Mouse (Mus musculus): ENCODE measurements at regions not wholly inside any gene's neighbourhood (a gene's known extent, or its start where the extent isn't known, plus 50 kb on each side); places are given as distances from the start of the nearest gene placed in this dataset.

- POLR2A ChIA-PET: no interaction called here
These were observed 458.2 kb upstream of the Pkn2 start for GRCm38 (mm10) chr3:143340032-143340431.

DNA sequence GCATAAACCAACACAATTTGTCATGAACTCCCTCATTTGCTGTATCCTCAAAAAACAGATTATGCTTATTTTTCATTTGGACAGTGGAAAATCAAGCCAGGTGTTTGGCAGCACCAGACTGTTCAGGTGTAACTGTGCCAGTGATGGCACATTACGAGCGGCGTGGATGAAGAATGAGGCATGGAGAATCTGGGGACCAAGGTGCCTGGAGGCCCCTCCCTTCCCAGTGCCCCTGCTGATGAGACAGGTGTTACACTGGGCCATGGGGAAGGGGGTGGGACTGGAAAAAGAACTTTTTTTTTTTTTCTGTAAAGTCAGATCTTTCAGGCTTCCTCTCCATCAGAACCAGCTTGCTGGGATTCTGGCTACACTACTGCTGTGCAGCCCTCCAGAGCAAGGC lies 451.5 kb upstream of the Pkn2 start:
- POLR2A ChIA-PET: no interaction called here
- CTCF ChIA-PET: no interaction called here

More at GRCm38 (mm10) chr3:143340032-143340431, 458.2 kb upstream of the Pkn2 start:
- CTCF ChIA-PET: no interaction called here

DNA sequence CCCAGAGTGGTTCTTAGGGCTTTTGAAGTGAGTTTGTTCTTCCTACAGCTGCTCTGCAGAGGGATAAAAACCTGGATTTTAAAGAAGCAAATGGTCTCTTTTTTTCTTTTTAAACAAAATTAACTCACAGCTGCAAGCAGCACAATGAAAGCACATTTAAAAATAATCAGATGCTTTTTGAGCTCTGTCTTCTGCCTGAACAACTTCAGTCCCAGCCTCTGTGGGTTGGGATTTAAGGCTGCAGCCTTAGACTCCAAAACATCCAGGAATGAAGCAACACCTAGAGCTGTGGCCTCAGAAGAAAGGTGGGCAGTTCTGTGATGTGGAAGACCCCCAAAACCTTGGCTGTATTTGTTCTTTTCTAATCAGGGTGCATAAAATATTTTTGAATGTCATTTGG lies 446.7 kb upstream of the Pkn2 start:
- CTCF ChIA-PET: no interaction called here
- POLR2A ChIA-PET: no interaction called here

GRCm38 (mm10) chr3:143327652-143328051 lies 445.8 kb upstream of the Pkn2 start:
- ChIA-PET POLR2A (no interaction called here), CTCF (no interaction called here)

DNA sequence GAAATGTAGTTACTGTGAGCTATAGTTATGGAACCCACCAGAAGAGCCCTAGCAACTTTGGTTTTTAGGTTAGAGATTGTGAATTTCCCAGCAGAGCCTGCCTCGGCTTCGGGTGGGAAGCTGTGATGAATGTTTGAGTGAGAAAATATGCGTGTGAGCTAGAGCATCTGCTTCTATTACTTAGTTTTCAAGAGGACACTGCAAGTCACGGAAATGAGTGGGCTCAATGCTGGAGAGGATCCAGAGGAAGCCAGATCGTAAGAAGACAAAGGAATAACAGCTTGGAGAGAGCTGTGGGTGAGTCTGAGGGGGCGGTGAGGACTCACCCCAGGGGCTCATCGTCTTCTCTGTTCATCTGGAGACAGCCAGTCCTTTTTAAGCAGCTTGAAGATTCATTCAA lies 434.7 kb upstream of the Pkn2 start:
- CTCF ChIA-PET: no interaction called here
- POLR2A ChIA-PET: no interaction called here

DNA sequence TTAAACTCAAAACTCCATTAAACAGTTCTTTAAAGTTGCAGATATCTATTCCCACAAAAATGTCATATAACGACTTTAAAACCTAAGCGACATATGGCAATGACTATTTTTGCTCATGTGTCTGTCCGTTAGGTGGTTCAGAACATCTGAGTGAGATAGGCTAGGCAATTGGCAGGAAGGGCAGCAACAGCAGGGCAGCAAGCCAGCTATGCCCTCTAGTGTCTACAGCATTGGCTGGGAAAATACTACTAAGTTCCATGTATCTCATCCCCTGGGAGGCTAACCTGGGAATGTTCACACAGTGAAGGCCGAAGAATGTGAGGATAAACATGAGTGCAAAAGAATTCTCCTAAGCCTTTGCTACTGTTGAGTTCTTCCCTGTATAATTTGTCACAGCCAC lies 410.0 kb upstream of the Pkn2 start:
- POLR2A ChIA-PET: no interaction called here

DNA sequence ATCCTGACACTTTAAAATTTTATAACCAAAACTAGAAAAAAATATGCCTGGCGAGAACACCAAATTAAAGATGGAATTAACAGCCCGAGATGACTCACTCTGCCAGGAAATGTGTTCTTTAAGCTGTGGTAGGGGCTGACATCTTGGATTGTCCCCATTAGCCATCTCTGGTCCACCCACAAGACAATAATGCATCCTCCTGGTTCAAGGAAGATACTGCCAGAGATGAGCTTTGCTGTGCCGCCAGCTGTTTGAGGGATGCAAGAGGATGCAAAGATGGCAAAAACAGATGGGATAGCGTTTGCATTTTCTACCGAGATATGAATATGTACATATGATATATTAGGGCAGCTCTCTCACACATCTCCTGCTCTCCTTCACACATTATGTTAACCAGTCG lies 382.3 kb upstream of the Pkn2 start:
- ChIA-PET POLR2A (no interaction called here), CTCF (no interaction called here)

More for the DNA sequence above, 410.0 kb upstream of the Pkn2 start:
- CTCF ChIA-PET: no interaction called here

GRCm38 (mm10) chr3:143252643-143253042 lies 370.8 kb upstream of the Pkn2 start:
- CTCF ChIA-PET: no interaction called here
- POLR2A ChIA-PET: interaction anchor here in 1 of 4 experiments (0.6 kb wide), 1 partner anchor 956 kb away, joined by 4 read pairs; no protein-coding TSS in a partner anchor

DNA sequence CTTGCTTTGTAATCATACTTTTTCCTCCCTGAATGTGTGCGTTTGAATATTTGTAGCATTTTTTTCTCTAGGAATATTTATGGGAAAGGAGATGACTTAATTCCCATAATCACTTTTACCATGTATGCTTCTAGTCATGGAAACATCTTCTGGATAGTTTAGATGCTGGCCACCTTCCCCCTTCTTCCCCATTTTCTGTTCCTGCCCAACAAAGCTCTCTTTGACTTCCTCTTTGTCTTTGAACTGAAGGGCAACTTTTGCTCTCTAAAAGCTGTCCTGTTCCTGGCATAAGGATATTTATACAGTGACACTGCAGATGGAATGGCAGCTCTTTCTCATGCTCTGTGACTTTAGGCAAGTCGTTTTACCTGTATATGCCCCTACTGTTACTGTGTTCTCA lies 370.2 kb upstream of the Pkn2 start:
- POLR2A ChIA-PET: interaction anchor here in 1 of 4 experiments (0.6 kb wide), 1 partner anchor 957 kb away, joined by 4 read pairs; no protein-coding TSS in a partner anchor
- CTCF ChIA-PET: no interaction called here

GRCm38 (mm10) chr3:143242691-143243090 lies 360.9 kb upstream of the Pkn2 start:
- ChIA-PET CTCF (no interaction called here), POLR2A (interaction anchor here in 1 of 4 experiments (0.6 kb wide), 1 partner anchor 54 kb away, joined by 3 read pairs; no protein-coding TSS in a partner anchor)

DNA sequence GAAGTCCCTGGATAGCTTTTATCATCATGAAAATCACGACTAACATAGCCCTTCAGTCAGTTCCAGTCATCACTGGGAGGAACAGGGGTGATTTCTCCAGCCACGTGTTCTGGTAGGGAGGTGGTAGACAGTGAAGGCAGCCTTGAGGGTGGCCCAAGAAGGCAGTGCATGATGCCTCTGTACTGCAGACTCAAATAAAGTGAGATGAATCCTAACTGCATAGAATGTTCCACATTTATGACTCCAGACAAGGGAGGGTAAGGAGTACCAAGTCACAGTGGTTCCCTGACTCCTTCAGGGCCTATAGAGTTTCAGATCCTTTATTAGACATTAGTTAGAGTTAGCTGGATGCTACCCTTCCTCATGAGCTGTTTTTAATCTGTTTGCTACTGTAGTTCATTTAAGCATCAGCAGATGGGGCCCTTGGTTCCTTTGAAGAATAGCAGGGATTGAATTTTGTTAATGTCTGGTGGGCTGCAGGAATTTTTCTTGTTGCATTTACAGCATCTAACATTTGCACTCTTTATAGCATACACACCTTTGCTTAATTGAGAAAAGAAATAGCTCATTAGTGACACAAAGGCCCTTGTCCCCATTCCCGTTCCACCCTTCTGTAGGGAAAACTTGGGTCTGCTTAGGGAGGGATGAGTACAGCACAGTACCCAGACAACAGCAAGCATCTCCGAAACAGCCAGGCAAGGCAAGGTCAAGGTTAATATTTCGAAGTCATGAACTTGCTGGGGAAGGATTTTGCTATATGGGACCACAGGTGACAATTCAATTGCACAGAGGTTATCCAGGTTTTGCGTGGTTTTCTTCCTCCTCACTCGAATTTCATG lies 359.0 kb upstream of the Pkn2 start:
- POLR2A ChIA-PET: no interaction called here
- CTCF ChIA-PET: no interaction called here

DNA sequence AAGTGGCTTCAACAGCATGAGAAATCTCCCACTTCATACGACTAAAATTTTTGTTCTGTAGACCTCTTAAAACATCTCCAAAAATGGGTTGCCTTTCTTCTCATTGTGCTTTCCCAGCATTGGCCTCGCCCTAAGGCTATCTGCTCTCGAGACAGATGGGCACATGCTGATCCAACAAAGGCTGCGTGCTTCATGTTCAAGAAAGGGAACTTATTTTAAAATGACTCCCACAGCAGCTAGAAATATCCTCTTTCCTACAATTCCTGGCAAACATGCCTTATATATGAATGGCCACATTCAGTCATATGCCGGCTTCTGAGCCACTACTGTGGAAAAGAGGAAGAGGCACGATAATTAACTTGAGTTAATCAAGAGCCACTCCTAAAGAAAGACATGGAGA lies 356.7 kb upstream of the Pkn2 start:
- ChIA-PET CTCF (no interaction called here), POLR2A (no interaction called here)

DNA sequence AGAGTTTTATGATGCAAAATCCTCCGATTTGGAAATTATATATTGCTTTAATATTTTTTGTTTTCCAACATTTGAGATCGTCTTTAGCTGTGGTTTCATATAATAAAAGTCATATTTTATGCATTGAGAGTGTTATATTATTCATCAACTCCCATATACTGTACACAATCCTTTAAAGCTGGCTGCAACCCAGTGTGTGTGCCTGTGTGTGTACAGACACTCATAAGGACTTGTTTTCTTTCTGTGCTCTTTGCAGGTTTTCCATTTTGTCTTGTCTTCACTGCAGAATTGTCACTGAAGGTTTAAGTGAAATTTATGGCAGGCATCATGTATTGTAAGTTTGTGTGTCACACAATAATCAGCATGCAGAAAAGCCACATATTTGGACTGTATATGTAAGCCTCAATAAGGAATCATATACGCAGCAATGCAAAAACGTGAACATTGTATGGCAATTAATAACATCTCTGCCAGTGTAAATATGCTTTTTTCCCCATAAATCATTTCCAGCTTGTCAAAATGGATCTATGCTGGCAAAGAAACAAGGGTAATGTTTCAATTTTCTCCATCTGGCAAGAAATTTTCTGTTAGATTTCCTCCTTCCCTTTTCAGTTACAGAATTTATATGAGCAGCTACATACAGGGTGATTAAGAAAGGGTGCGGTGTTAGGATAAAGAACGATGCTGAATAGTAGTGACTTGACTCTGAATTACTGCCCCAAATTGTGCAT lies 342.4 kb upstream of the Pkn2 start:
- ChIA-PET POLR2A (no interaction called here), CTCF (interaction anchor here in 1 of 4 experiments (0.7 kb wide), 1 partner anchor 220 kb away, joined by 3 read pairs; no protein-coding TSS in a partner anchor)

DNA sequence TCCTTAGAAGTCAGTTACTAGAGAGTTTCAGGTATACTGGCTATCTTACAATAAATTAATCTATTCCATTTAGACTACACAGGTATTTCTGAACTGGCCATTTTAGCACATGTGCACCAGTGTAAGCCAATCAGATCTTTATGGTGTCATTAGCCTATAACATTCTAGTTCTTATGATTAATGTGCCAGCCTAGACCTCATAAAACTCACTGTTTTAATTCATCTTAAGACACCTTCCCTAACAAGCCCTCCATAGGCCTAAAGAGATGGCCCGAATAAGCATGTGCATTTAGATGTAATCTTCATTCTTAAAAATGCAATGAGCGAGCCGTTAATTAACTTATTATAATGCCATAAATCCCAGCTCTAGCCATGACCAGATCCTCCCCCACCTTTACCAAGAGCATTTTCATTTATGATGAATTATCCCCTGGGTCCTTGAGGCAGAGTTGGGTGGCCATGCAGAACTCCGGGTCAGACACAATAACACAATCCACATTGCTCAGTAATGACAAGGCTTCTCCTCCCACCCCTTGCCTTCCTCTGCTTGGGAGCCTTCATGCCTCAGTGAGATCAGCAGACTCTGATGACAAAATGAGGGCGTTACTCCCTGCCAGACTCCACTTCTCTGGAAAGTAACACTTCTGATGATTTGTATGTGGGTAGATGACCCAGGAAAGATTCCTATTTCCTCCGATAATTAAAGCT lies 311.6 kb upstream of the Pkn2 start:
- ChIA-PET POLR2A (no interaction called here), CTCF (no interaction called here)

- ChIA-PET CTCF (no interaction called here), POLR2A (interaction anchor here in 1 of 4 experiments (0.7 kb wide), 1 partner anchor 54 kb away, joined by 3 read pairs; no protein-coding TSS in a partner anchor)
These were observed 307.1 kb upstream of the Pkn2 start for GRCm38 (mm10) chr3:143188931-143189330.

- CTCF ChIA-PET: interaction anchor here in 1 of 4 experiments (0.6 kb wide), 1 partner anchor 429 kb away, joined by 3 read pairs; no protein-coding TSS in a partner anchor
- POLR2A ChIA-PET: interaction anchor here in 1 of 4 experiments (0.6 kb wide), 1 partner anchor 276 kb away, joined by 4 read pairs; no protein-coding TSS in a partner anchor
These were observed 292.2 kb upstream of the Pkn2 start for GRCm38 (mm10) chr3:143173971-143174370.

- CTCF ChIA-PET: interaction anchor here in 1 of 4 experiments (0.6 kb wide), 1 partner anchor 180 kb away, joined by 3 read pairs; no protein-coding TSS in a partner anchor
These were observed 280.6 kb upstream of the Pkn2 start for GRCm38 (mm10) chr3:143162444-143162843.

GRCm38 (mm10) chr3:143161993-143162392 lies 280.2 kb upstream of the Pkn2 start:
- POLR2A ChIA-PET: no interaction called here
- CTCF ChIA-PET: interaction anchor here in 1 of 4 experiments (0.6 kb wide), 1 partner anchor 181 kb away, joined by 3 read pairs; no protein-coding TSS in a partner anchor

More at GRCm38 (mm10) chr3:143162444-143162843, 280.6 kb upstream of the Pkn2 start:
- POLR2A ChIA-PET: no interaction called here

- CTCF ChIA-PET: no interaction called here
- POLR2A ChIA-PET: no interaction called here
These were observed 276.8 kb upstream of the Pkn2 start for GRCm38 (mm10) chr3:143158568-143158967.
